Mouse (Mus musculus) gastrocnemius, postnatal 36 days (tissue): ENCODE measurements around the gene Spdef. TPM values are rescaled to one million over a fixed set of nuclear protein-coding genes. Genes with fewer than 3 reads are reported as not detected.

ENCODE experiments used
- DNase-seq, 2 experiments: peaks; one replicate each; pipeline ENCODE4 v3.0.0; 2022
- intact Hi-C: fragments of 180-260 bp; cut with DNase I; formaldehyde crosslinking; loops from one replicate; pipeline ENCODE4 v1.15.1; 2025
- long read RNA-seq, 2 experiments: library from polyadenylated mRNA; stranded (forward); transcript quantifications; one replicate each; pipeline ENCODE4 v2.0.0; 2021
- total RNA-seq, 2 experiments: library from RNA; stranded (reverse); gene quantifications; 2 replicates each; pipeline ENCODE4 v1.2.3; 2021

Gene Spdef
- total RNA-seq = not detected
- long read RNA-seq, experiment 1 = 0 reads
- long read RNA-seq, experiment 2 = 0 reads

- intact Hi-C loops = no loop called here
Measured at GRCm38 (mm10) chr17:27728770-27729169, at the start of gene Spdef. Spdef (minus strand) TSS chr17:27728955.

GRCm38 (mm10) chr17:27777823-27778222 lies 49.1 kb upstream of the Spdef start:
- no peak for DNase-seq
- intact Hi-C loops = no loop called here

More at GRCm38 (mm10) chr17:27728770-27729169, at the start of gene Spdef:
- DNase-seq = no peak

GRCm38 (mm10) chr17:27774198-27774597 lies 45.4 kb upstream of the Spdef start:
- no peak for DNase-seq
- intact Hi-C loops = no loop called here

- intact Hi-C loops = no loop called here
- no peak for DNase-seq
Measured at GRCm38 (mm10) chr17:27771616-27772015, 42.9 kb upstream of the Spdef start.

GRCm38 (mm10) chr17:27768817-27769542 lies 40.2 kb upstream of the Spdef start:
- intact Hi-C loops = no loop called here

GRCm38 (mm10) chr17:27767543-27767942 lies 38.8 kb upstream of the Spdef start:
- no peak for DNase-seq
- intact Hi-C loops = no loop called here

More at GRCm38 (mm10) chr17:27768817-27769542, 40.2 kb upstream of the Spdef start:
- DNase-seq = peak; percentile 40 to 44

- intact Hi-C loops = no loop called here
- DNase-seq = no peak
Measured at GRCm38 (mm10) chr17:27767120-27767519, 38.4 kb upstream of the Spdef start.

- no peak for DNase-seq
- intact Hi-C loops = no loop called here
Measured at GRCm38 (mm10) chr17:27765066-27765465, 36.3 kb upstream of the Spdef start.

- intact Hi-C loops = loop anchor here (5.0 kb wide), 1 partner anchor 57 kb away; no protein-coding TSS in a partner anchor
- DNase-seq = no peak
Measured at GRCm38 (mm10) chr17:27764453-27764852, 35.7 kb upstream of the Spdef start.

GRCm38 (mm10) chr17:27762884-27763283 lies 34.1 kb upstream of the Spdef start:
- DNase-seq = no peak
- intact Hi-C loops = loop anchor here (2.0 to 5.0 kb wide), 2 partner anchors 56 to 112 kb away; no protein-coding TSS in a partner anchor

GRCm38 (mm10) chr17:27761639-27762336 lies 33.0 kb upstream of the Spdef start:
- DNase-seq = peak; percentile 49 to 64
- intact Hi-C loops = loop anchor here (2.0 to 5.0 kb wide), 2 partner anchors 54 to 111 kb away; no protein-coding TSS in a partner anchor

GRCm38 (mm10) chr17:27760169-27760568 lies 31.4 kb upstream of the Spdef start:
- intact Hi-C loops = loop anchor here (5.0 kb wide), 1 partner anchor 53 kb away; no protein-coding TSS in a partner anchor

GRCm38 (mm10) chr17:27751314-27752202 lies 22.8 kb upstream of the Spdef start:
- intact Hi-C loops = no loop called here
- DNase-seq = no peak

More at GRCm38 (mm10) chr17:27760169-27760568, 31.4 kb upstream of the Spdef start:
- no peak for DNase-seq

GRCm38 (mm10) chr17:27750451-27750942 lies 21.7 kb upstream of the Spdef start:
- no peak for DNase-seq
- intact Hi-C loops = no loop called here

GRCm38 (mm10) chr17:27748123-27748522 lies 19.4 kb upstream of the Spdef start:
- intact Hi-C loops = no loop called here
- no peak for DNase-seq

GRCm38 (mm10) chr17:27746446-27746845 lies 17.7 kb upstream of the Spdef start:
- intact Hi-C loops = no loop called here

GRCm38 (mm10) chr17:27740961-27741360 lies 12.2 kb upstream of the Spdef start:
- intact Hi-C loops = no loop called here

More at GRCm38 (mm10) chr17:27746446-27746845, 17.7 kb upstream of the Spdef start:
- no peak for DNase-seq

GRCm38 (mm10) chr17:27734344-27735073 lies 5.8 kb upstream of the Spdef start:
- intact Hi-C loops = no loop called here
- DNase-seq = no peak

More at GRCm38 (mm10) chr17:27740961-27741360, 12.2 kb upstream of the Spdef start:
- no peak for DNase-seq

GRCm38 (mm10) chr17:27732694-27733093 lies 3.9 kb upstream of the Spdef start:
- intact Hi-C loops = no loop called here
- DNase-seq = no peak
